Mouse (Mus musculus) erythroblast, adult 5-6 weeks (primary cell): Measurements from ENCODE around the gene Nrros. TPM values are rescaled to one million over a fixed set of nuclear protein-coding genes. Genes with fewer than 3 reads are reported as not detected.
"Not testable (repeated sequence)": the region's sequence is repeated elsewhere in the genome, so short reads cannot be mapped to it uniquely, and the experiment has no call there.

Source experiments
- ATAC-seq: replicated peaks from 2 replicates; pipeline ENCODE4 v1.8.0; 2016; ENCODE audit warnings: moderate number of reproducible peaks, mild to moderate bottlenecking, moderate TSS enrichment, inconsistent platforms; ENCODE audit not compliant: poor library complexity, low FRiP score, severe bottlenecking
- total RNA-seq, 2 experiments: library from RNA; stranded (forward) in 1 of 2; stranded (reverse) in 1 of 2; fragments of 150-400 nt in 1 of 2; fragments of 200-764, 138-1000 nt in 1 of 2; gene quantifications; 2 replicates each; pipeline versions ENCODE4 v1.2.3 to v1.2.4; 2015 to 2017; ENCODE audit warnings: low replicate concordance in 2 of 2

Nrros gene
- total RNA-seq, 2 experiments from 2014 or later: 25.4 to 29.0 TPM

- ATAC-seq: no peak
These were observed 44.9 kb downstream of the Nrros start for GRCm38 (mm10) chr16:32120454-32120853.

GRCm38 (mm10) chr16:32116186-32116585 lies 49.2 kb downstream of the Nrros start:
- ATAC-seq: 0 out of 2 replicates have a peak, but pooled peaks have one; percentile 14

GRCm38 (mm10) chr16:32115781-32116180 lies 49.6 kb downstream of the Nrros start:
- no peak for ATAC-seq

- ATAC-seq: peak; percentile 58; the same call in 1 of the 2 replicates
These were observed 50.3 kb downstream of the Nrros start for GRCm38 (mm10) chr16:32114968-32115695.

- ATAC-seq: no peak
These were observed 51.0 kb downstream of the Nrros start for GRCm38 (mm10) chr16:32114406-32114805.

- no peak for ATAC-seq
These were observed 51.7 kb downstream of the Nrros start for GRCm38 (mm10) chr16:32113541-32114218.

GRCm38 (mm10) chr16:32110951-32111699 lies 54.3 kb downstream of the Nrros start:
- ATAC-seq: no peak

- ATAC-seq: no peak
These were observed 56.8 kb downstream of the Nrros start for GRCm38 (mm10) chr16:32108578-32108977.

- ATAC-seq: no peak
These were observed 57.2 kb downstream of the Nrros start for GRCm38 (mm10) chr16:32108170-32108569.

- no peak for ATAC-seq
These were observed 57.9 kb downstream of the Nrros start for GRCm38 (mm10) chr16:32107342-32108045.

- no peak for ATAC-seq
These were observed 59.7 kb downstream of the Nrros start for GRCm38 (mm10) chr16:32105698-32106097.

- ATAC-seq: no peak
These were observed 63.1 kb downstream of the Nrros start for GRCm38 (mm10) chr16:32102295-32102694.

- ATAC-seq: peak; percentile 98
These were observed 65.7 kb downstream of the Nrros start, which contains the start of the genes Pigx and Cep19 for GRCm38 (mm10) chr16:32099638-32100150. Gene Pigx (minus strand): TSS chr16:32099740. Gene Cep19 (plus strand): TSS chr16:32099800.

- peak; percentile 53; the same call in 1 of the 2 replicates for ATAC-seq
These were observed 66.3 kb downstream of the Nrros start for GRCm38 (mm10) chr16:32098897-32099637.

GRCm38 (mm10) chr16:32097757-32098156 lies 67.6 kb downstream of the Nrros start:
- ATAC-seq: not testable (repeated sequence)
